Mouse (Mus musculus) left cerebral cortex, postnatal 25 days (tissue): ENCODE measurements around the gene Ccdc15. TPM values are rescaled to one million over a fixed set of nuclear protein-coding genes. Genes with fewer than 3 reads are reported as not detected.
"Not testable (repeated sequence)": the region's sequence is repeated elsewhere in the genome, so short reads cannot be mapped to it uniquely, and the experiment has no call there.

Source experiments
- DNase-seq, 2 experiments: peaks; one replicate each; pipeline ENCODE4 v3.0.0; 2022; ENCODE audit warnings: low spot score in 2 of 2, mixed read lengths in 1 of 2
- intact Hi-C: fragments of 180-260 bp; cut with DNase I; formaldehyde crosslinking; loops from one replicate; pipeline ENCODE4 v1.15.1; 2025
- total RNA-seq, 2 experiments: library from RNA; stranded (reverse); gene quantifications; 2 replicates each; pipeline ENCODE4 v1.2.3; 2021

The Ccdc15 gene
- total RNA-seq, 2 experiments from 2014 or later: 1.5 to 2.2 TPM

DNA sequence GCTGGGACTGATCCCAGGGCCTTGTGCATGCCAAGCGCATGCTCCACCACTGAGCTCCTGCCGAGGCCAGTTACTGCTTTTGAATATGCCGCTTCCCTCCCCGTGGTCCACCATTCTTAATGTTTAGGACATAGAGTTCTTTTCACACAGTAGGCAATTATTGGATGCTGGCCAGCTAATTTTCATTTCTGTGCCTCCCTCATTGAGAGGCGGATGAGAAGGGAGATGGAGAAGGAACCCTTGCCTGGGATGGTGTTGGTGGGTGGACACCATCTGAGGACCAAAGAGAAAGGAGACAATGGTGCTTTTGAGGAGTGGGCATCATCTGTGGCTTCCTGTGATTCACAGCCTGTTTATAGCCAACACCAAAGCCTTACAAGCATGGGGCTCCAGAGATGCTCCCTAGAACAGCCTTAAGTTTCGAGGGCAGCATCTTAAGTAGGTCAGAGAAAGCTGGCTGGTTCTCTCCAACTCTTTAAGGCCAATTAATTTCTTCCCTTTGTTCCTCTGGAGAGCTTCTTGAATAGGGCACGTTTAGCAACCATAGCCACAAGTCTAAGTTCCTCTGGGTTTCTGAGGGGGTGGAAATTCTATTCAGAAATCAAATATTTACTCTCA lies 10.6 kb upstream of the Ccdc15 start:
- intact Hi-C loops: no loop called here
- DNase-seq: peak; percentile 56 to 76

DNA sequence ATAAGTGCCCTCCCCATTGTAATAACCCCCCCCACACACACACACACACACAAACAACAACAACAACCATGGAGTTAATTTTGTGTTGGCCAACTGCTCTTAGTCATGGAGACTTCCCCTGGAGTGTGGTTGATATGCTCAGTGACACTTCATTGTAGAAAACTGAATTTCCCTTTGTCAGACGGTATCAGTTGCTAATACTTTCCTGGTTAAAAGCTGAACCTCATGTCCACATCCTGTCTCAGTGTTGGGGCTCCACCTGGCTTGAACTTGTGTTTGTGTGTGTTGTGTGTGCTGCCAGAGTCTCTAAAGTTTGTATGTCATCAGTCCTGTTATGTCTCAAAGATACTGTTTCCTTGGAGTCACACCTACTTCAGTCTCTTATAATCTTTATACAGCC lies 6.3 kb upstream of the Ccdc15 start:
- no peak for DNase-seq
- intact Hi-C loops: no loop called here

DNA sequence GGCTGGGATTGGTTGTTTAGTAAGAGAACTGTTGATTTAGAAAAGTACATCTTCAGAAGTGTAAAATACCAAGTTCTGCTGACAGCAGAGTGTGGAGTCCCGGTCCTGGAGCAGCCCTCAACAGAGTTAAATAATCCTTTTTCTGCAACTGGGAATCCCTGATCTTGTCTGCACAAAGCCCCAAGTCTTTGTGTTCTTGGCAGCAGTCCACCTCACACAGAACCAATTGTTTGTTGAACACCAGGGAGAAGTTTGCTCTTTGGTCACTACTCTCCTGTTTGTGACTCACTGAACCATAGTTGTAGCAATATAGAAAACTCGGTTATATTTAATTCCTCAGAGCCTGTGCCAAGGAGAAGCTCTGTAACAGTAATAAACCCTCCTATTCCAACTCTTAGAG lies 3.0 kb upstream of the Ccdc15 start:
- no peak for DNase-seq
- intact Hi-C loops: no loop called here

DNA sequence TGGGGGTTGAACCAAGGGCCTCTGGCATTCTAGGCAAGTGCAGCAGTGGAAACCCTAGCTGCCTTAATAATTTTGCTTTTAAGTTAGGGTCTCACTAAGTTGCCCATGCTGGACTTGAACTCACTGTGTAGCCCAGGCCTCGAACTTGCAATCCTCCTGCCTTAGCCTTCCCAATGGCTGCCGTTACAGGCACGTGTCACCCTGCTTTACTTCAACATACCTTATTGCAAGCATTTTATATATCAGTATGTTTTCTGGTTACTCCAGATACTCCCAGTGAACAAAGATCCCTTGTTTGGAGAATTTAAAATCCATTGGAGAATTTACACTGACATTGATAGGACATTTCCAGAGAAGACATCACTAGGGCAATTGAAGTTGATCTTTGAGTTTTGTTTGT lies 818 bp upstream of the Ccdc15 start:
- intact Hi-C loops: no loop called here
- DNase-seq: no peak

DNA sequence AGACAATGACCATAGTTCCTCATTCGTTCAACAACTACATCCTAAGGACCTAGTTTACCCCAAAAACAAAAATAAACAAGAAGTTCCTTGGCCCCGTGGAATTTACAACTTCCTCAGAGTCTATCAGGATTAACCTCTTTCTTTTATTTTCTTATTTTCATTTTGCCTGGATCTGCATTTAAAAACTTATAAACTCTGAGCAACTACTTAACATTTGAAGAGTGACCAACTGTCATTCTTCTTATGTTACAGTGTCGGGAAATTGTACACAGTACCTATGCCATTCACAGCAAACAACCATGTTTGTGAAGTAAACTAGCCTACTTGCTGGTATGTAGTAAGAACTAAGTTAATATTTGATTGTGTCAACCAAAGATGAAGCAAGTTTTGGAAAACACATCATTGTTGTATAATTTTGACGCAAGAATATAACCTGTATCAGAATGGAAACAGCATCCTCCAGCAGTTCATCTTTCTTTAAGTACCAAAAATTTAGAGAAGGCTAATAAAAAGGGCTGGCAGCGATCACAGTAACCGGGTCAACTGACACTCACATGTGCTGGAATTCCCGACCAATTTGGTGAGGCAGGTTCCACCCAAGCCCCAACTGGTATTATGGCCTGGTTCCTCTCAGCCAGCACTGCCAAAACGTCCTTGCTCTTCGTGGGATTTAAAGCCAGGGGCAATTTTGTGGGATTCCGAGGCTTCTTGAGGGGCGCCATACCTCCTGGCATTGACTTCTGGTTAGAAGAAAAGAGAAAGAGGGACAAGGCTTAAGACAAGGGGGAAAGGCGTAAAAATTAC lies 846 bp downstream of the Ccdc15 start:
- intact Hi-C loops: no loop called here

DNA sequence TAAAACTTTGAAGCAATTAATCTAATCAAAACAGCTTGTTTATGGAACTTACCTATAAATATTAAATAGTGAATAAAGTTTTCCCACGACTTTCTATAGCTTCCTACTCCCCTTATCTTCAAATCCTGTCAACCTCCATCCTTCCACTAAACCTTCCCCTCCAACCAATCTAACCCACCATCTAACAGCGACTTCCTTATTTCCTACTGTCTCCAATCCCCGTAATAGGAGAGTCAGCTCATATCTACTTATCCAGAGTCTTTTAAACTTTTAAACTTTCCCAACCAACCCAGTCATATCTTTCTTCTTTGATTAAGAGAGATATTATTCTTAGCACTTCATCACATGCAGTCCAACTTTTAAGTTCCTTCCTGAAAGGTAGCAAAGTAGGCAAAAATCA lies 2.8 kb downstream of the Ccdc15 start:
- intact Hi-C loops: no loop called here
- no peak for DNase-seq

More for the DNA sequence above, 846 bp downstream of the Ccdc15 start:
- DNase-seq: no peak

DNA sequence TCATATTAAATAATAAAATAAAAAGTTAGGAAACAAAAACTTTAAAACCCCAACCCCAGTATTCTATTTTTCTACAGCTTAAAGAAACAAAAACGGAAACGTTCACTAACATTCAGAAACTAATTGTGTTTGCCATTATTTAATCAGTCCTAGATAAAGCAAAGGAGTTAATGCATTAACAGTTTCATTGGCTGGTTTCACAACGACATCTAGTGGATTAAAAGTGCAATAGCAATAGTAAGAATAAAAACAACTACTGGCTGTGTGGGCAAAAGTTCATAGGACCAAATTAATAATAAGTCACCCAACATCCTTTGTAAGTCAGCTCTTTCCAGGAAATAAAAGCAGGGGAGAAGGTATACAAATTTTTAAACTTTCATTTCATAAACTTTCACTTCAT lies 18.8 kb downstream of the Ccdc15 start:
- peak in 1 of 2 experiments; percentile 17 for DNase-seq
- intact Hi-C loops: loop anchor here (5.0 to 10.0 kb wide), 4 partner anchors 72 to 437 kb away; partner anchors contain the start of gene Slc37a2

DNA sequence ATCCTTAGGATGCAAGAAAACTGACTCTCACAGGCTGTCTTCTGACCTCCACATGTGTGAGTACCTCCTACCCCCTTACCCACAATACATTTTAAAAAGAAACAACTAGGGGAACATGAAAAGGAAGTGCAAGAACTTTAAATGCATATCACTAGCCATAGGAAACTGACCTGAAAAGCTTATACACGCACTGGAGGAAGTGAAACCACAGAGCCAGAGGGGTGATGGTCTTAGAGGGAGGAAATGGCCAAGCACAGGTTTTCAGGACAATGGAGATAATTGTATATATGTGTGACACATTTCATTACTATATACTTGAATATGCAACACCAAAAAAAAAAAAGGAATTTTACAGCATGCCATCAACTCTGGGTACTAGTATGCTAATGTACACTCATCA lies 46.5 kb downstream of the Ccdc15 start:
- intact Hi-C loops: no loop called here
- DNase-seq: no peak

DNA sequence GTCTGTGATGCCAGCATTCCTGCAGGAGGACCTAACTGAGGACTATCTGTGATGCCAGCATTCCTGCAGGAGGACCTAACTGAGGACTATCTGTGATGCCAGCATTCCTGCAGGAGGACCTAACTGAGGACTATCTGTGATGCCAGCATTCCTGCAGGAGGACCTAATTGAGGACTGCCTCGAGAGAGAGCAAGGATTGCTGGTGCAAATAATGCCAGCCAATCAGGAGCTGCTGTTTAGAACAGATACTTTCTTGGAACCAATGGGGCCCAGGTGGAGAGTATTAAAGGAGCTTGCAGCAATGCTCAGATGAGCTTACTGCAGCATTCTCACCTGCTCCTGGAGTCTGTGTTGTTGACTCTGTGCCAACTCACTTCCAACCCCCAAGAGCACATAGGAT lies 47.7 kb downstream of the Ccdc15 start:
- DNase-seq, intact Hi-C loops: not testable (repeated sequence)

DNA sequence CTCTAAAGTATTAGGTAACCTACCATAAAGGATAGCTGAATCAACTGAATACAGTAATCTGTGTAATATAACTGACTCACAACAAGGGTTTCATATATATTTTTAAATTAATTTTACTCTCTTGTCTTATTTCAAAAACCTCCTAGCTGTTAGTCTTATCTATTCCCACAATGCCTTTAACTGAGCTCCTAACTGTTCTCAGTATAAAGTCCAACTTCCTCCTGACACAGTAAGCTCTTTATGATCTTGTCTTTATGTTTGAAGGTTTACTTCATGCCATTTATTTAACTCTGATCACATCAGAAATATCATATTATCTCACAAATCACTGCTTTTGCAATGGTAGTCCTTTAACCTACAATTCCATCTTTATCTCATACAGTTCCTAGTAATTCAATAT lies 52.6 kb downstream of the Ccdc15 start:
- intact Hi-C loops: no loop called here
- no peak for DNase-seq

DNA sequence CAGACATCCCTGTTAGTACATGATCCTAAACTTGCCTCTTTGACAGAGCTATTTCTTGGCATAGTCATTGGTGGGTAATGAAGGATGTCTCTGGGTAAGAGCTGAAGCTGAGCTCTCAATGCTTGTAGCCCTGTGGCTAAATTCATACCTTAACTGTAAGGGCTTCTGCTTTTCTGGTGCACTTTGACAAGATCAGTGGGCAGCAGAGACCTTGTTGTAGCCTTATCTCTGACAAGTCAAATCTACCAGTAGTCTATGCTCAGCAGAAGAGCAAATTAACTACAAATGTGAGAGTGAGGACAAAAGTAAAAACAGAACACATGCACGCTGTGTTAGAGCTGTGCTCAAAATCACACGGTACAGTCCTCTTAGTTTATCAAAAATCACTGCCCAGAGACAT lies 81.6 kb downstream of the Ccdc15 start:
- intact Hi-C loops: no loop called here
- DNase-seq: no peak

DNA sequence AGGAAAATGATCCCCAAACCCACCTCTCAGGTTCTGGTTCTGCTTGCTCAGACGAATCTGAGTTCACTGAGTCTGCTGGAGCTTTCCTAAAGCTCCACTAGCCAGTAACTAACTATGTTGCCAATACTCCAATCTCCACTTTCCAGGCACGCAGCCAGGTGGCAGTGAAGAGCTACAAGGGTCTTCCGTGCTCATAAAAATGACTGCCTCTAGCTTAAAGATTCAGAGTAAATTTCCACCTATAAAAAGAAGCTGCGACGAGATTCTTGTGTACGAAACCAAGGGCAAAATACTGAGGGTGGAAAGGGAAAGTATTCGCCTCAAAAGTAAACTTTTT lies 92.4 kb downstream of the Ccdc15 start:
- intact Hi-C loops: loop anchor here (5.0 kb wide), 1 partner anchor 71 kb away; no protein-coding TSS in a partner anchor

DNA sequence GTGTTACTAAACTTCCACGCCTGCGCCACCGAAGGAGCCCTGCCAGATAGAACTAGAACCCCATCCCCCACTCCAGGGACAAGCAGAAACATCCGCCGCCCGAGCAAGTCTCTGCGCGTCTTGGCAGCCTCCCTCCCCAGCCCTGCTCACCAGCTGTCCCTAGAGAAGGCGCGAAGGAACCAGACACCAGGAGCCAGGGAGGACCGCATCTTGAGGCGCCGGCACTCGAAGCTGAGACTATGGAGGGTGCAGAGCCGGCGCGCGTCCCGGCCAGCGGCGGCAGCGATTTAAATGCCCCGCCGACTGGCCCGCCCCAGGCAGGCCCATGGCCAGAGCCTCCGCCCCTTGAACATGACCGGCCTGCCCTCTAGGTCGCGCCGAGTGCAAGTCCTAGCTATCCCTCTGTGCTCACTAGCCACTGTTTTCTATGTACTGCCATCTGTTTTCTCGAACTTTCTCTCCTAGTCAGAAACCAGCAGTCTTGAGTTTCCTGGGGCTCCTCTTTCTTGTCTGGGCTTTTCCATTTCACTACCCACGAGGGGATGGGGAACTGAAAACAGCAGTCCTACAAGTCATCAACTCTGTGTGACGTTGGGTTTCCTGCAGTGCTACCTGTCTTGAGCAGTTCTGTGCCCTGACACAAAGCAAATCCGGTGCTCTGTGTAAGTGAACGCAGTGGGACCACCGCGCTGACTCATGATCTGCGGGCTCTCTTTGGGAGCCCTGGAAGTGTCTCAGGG lies 92.9 kb downstream of the Ccdc15 start, which contains the start of gene Slc37a2:
Gene Slc37a2, minus strand, starts transcription at position 590 of the 740 bp plus-strand sequence.
- DNase-seq: peak; percentile 78 to 92
- intact Hi-C loops: loop anchor here (5.0 kb wide), 1 partner anchor 72 kb away; no protein-coding TSS in a partner anchor

More for the DNA sequence above, 92.4 kb downstream of the Ccdc15 start:
- peak; percentile 37 to 42 for DNase-seq

DNA sequence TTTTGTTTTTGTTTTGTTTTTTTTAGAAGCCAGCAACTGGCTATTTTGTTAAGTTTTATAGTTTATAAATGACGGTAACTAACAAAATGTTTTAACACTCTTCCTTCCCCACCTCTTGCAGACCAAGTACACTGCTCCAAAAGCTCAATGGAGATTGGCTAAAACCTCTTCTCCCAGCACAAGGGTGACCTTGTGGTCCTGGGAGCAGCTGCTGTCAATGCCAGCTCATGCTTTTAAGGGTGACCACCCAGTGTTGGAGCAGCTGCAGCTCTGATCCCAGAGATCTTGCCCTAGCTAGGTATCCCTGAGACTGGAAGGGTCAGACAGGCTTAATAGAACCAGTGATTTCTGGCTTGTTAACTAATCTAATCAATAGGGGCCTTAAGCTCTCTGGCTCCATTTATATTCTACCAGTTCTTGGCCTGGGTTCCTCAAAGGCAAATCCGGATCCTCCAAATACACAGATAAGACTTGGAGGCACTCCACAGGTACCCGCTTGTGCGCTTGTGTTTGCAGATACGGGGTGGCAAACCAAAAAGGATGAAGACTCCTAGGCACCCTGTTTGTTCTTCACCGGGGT lies 93.6 kb downstream of the Ccdc15 start:
- intact Hi-C loops: loop anchor here (5.0 kb wide), 1 partner anchor 73 kb away; no protein-coding TSS in a partner anchor
- peak in 1 of 2 experiments; percentile 27 for DNase-seq

DNA sequence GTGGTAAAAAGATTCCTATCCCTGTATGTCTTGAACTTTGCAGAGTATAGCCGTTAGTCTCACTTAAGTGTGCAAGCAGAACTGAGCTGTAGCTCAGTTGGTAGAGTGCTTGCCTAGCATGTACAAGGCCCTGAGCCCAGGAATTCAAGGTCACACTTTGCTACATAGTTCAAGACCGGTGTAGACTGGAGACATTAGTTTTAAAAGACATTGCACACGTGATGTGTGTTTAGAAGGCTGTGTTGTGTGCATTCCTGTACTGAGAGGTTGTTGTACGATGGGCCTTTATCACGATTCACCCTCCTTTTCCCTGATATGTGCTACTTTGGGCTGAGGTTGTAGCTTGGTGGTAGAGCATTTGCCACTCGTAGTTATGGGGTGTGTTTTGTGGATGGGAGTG lies 97.6 kb downstream of the Ccdc15 start:
- intact Hi-C loops: no loop called here
- DNase-seq: no peak

DNA sequence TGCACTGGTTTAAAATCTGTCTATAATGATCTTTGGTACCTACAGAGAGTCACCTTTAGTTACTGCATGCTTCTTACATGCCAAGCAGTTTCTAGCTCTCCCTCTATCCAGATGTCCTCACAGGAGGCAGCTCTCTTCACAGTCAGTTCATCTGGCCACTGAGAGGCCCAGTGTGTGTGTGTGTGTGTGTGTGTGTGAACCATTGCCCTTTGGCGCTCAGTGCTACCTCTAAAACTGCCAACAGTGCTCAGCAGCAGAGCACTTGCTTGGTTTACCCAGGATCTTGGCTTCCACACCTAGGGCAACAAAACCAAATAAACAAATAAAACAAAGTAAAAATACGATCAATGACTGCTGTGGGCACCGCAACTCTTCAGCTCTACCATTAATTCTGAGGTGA lies 98.3 kb downstream of the Ccdc15 start:
- intact Hi-C loops: no loop called here
- no peak for DNase-seq

DNA sequence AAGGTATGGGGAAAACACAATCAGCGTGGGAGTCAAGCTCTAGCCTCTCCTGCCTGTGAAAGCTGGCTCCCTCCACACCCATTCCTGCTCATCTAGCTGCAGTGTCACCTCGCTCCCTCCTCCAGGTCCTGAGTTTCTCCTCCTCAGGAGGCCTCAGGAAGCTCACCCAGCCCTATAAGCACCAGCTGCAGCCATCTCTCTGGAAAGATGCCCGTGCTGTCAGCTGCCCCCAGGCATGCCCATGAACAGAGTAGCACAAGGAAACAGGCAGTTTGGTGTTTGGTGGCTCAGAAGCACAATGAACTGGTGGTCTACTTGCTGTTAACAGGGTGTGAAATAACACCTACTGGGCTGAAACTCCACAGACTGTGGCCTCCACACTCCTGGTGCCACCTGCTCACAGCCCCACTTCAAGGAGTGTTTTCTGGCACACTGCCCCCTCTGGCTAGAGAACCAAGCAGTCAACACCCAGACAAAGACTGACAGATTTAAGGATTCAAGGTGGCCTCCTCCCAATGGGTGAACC lies 99.8 kb downstream of the Ccdc15 start:
- peak in 1 of 2 experiments; percentile 46 for DNase-seq

DNA sequence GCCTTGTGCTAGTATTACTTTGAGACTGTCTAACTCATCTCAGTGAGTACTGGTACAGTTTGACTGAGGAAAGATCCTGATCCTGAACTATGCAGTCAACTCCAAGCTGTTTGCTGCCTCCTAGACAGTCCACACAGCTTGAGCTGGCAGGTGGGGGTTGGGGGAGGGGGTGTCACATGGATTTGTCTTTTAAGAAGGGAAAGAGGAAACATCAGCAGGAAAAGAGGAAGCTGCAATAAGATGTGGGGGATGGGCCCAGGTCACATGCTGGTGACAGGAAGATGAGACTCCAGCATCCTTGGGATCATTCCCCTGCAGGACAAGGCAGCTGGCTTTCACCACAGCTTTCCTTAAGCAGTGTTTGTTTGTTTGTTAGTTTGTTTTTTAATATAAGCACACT lies 100.8 kb downstream of the Ccdc15 start:
- intact Hi-C loops: no loop called here
- DNase-seq: peak; percentile 42 to 59

More for the DNA sequence above, 99.8 kb downstream of the Ccdc15 start:
- intact Hi-C loops: no loop called here

DNA sequence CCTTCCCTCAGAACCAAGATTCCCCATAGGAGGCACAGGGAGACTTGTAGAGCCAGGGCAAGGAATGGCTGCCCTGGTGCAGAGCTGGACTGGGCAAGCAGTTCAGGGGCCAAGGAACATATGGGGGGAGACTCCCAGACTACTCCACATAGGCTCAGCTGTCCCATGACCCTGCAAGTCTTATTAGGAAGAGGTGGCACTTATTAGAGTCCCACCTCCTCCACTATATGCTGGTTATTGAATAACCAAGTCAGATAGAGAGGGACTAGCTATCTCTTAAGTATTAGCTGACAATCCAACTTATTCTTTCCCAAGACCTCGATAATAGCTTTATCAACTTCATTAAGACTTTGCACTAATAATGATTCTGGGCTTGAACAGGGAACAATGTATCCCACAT lies 102.4 kb downstream of the Ccdc15 start:
- intact Hi-C loops: no loop called here
- DNase-seq: no peak

DNA sequence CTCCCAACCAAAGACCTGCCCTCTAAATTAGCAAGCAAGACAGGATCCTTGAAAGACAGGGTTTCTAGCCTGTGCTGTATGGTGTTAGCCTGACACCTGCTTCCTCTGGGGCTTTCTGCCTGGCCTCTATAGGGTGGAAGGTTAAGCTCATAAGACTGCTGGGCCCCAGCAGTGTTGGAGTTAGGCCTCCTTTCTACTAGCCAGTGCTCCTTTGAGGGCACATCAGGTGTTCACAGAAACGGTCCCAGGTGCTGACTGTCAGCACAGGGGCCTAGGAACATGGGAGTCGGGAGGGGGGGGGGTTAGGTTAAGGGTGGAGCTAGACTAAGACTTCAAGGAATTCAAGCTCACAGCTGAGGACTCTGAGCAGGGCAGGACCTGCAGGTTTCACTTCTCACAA lies 102.8 kb downstream of the Ccdc15 start:
- no peak for DNase-seq
- intact Hi-C loops: no loop called here
